Mouse (Mus musculus): ENCODE results near the gene Etnk2. TPM values are rescaled to one million over a fixed set of nuclear protein-coding genes. Genes with fewer than 3 reads are reported as not detected.

Gene Etnk2
- polyA plus RNA-seq, 1 experiment from 2014 or later = 11.3 TPM

- Histone ChIP-seq H3K9ac (no peak overlapping the region), H3K36me3 (replicated peaks) (no peaks in the 10 kb centered on the region), H3K9me3 (replicated peaks) (no peaks in the 10 kb centered on the region), H3K4me1 (replicated peaks) (peaks cover 35% of the 10 kb centered on the region), H3K4me2 (no peak overlapping the region), H3K27me3 (peaks cover 4% of the 10 kb centered on the region; the same call in 1 of the 2 replicates), H3K27ac (replicated peaks) (no peak overlapping the region), H3K4me3 (replicated peaks) (no peak overlapping the region)
- WGBS (ENCODE audit: insufficient replicate concordance) = 51% methylated on average over 4 of the region's 4 CpGs
- no peak for ATAC-seq (ENCODE audit: insufficient read depth)
Observed at GRCm38 (mm10) chr1:133370352-133370751, 7.0 kb downstream of the Etnk2 start.

GRCm38 (mm10) chr1:133371431-133371830 lies 8.1 kb downstream of the Etnk2 start:
- WGBS (ENCODE audit: insufficient replicate concordance) = 59% methylated on average over 6 of the region's 6 CpGs
- Histone ChIP-seq H3K27ac (replicated peaks) (peak overlapping the region; percentile 63), H3K9ac (no peak overlapping the region), H3K4me1 (replicated peaks) (peaks cover 41% of the 10 kb centered on the region), H3K27me3 (no peaks in the 10 kb centered on the region), H3K4me2 (no peak overlapping the region), H3K36me3 (replicated peaks) (no peaks in the 10 kb centered on the region), H3K4me3 (replicated peaks) (no peak overlapping the region), H3K9me3 (replicated peaks) (no peaks in the 10 kb centered on the region)
- no peak for ATAC-seq (ENCODE audit: insufficient read depth)

GRCm38 (mm10) chr1:133372113-133372512 lies 8.7 kb downstream of the Etnk2 start:
- Histone ChIP-seq H3K4me1 (replicated peaks) (peaks cover 38% of the 10 kb centered on the region), H3K9ac (no peak overlapping the region), H3K4me2 (no peak overlapping the region), H3K36me3 (replicated peaks) (no peaks in the 10 kb centered on the region), H3K9me3 (replicated peaks) (no peaks in the 10 kb centered on the region), H3K4me3 (replicated peaks) (no peak overlapping the region), H3K27ac (replicated peaks) (peak overlapping the region; percentile 67), H3K27me3 (no peaks in the 10 kb centered on the region)
- 29% methylated on average over 8 of the region's 8 CpGs for WGBS (ENCODE audit: insufficient replicate concordance)
- peak; percentile 64 for ATAC-seq (ENCODE audit: insufficient read depth)

GRCm38 (mm10) chr1:133375696-133376346 lies 12.4 kb downstream of the Etnk2 start:
- H3K4me1 ChIP-seq (replicated peaks) = peaks cover 29% of the 10 kb centered on the region
- 42% methylated on average over 10 of the region's 10 CpGs for WGBS (ENCODE audit: insufficient replicate concordance)
- 0 out of 2 replicates have a peak overlapping the region, but pooled peaks have one; percentile 24 for H3K27ac ChIP-seq (replicated peaks)
- no peak overlapping the region for H3K4me2 ChIP-seq
- peak; percentile 49 for ATAC-seq (ENCODE audit: insufficient read depth)
- no peaks in the 10 kb centered on the region for H3K27me3 ChIP-seq
- no peaks in the 10 kb centered on the region for H3K9me3 ChIP-seq (replicated peaks)
- no peak overlapping the region for H3K4me3 ChIP-seq (replicated peaks)
- no peaks in the 10 kb centered on the region for H3K36me3 ChIP-seq (replicated peaks)
- H3K9ac ChIP-seq = no peak overlapping the region

GRCm38 (mm10) chr1:133377547-133377946 lies 14.2 kb downstream of the Etnk2 start:
- Histone ChIP-seq H3K27me3 (no peaks in the 10 kb centered on the region), H3K4me3 (replicated peaks) (no peak overlapping the region), H3K4me1 (replicated peaks) (peaks cover 19% of the 10 kb centered on the region; the same call in 1 of the 2 replicates), H3K4me2 (no peak overlapping the region), H3K9me3 (replicated peaks) (no peaks in the 10 kb centered on the region), H3K9ac (no peak overlapping the region), H3K27ac (replicated peaks) (no peak overlapping the region), H3K36me3 (replicated peaks) (no peaks in the 10 kb centered on the region)
- no peak for ATAC-seq (ENCODE audit: insufficient read depth)
- WGBS (ENCODE audit: insufficient replicate concordance) = 70% methylated on average over 5 of the region's 5 CpGs

- no peaks in the 10 kb centered on the region for H3K9me3 ChIP-seq (replicated peaks)
- H3K9ac ChIP-seq = no peak overlapping the region
- no peaks in the 10 kb centered on the region for H3K27me3 ChIP-seq
- no peak overlapping the region for H3K4me2 ChIP-seq
- no peak overlapping the region for H3K4me3 ChIP-seq (replicated peaks)
- no peak overlapping the region for H3K27ac ChIP-seq (replicated peaks)
- 52% methylated on average over 10 of the region's 10 CpGs for WGBS (ENCODE audit: insufficient replicate concordance)
- no peak for ATAC-seq (ENCODE audit: insufficient read depth)
- H3K36me3 ChIP-seq (replicated peaks) = no peaks in the 10 kb centered on the region
- peaks cover 18% of the 10 kb centered on the region; the same call in 1 of the 2 replicates for H3K4me1 ChIP-seq (replicated peaks)
Observed at GRCm38 (mm10) chr1:133379254-133379985, 16.0 kb downstream of the Etnk2 start.

GRCm38 (mm10) chr1:133379986-133380320 lies 16.6 kb downstream of the Etnk2 start:
- Histone ChIP-seq H3K4me2 (no peak overlapping the region), H3K36me3 (replicated peaks) (no peaks in the 10 kb centered on the region), H3K4me1 (replicated peaks) (peaks cover 18% of the 10 kb centered on the region; the same call in 1 of the 2 replicates), H3K4me3 (replicated peaks) (no peak overlapping the region), H3K27me3 (no peaks in the 10 kb centered on the region), H3K9ac (no peak overlapping the region), H3K9me3 (replicated peaks) (no peaks in the 10 kb centered on the region), H3K27ac (replicated peaks) (no peak overlapping the region)
- WGBS (ENCODE audit: insufficient replicate concordance) = 68% methylated on average over 3 of the region's 3 CpGs
- ATAC-seq (ENCODE audit: insufficient read depth) = no peak

GRCm38 (mm10) chr1:133380347-133381065 lies 17.1 kb downstream of the Etnk2 start:
- Histone ChIP-seq H3K9me3 (replicated peaks) (no peaks in the 10 kb centered on the region), H3K27me3 (no peaks in the 10 kb centered on the region), H3K9ac (no peak overlapping the region), H3K36me3 (replicated peaks) (no peaks in the 10 kb centered on the region), H3K4me3 (replicated peaks) (no peak overlapping the region), H3K4me1 (replicated peaks) (peaks cover 17% of the 10 kb centered on the region; the same call in 1 of the 2 replicates), H3K4me2 (no peak overlapping the region), H3K27ac (replicated peaks) (no peak overlapping the region)
- ATAC-seq (ENCODE audit: insufficient read depth) = no peak
- WGBS (ENCODE audit: insufficient replicate concordance) = 56% methylated on average over 14 of the region's 14 CpGs

GRCm38 (mm10) chr1:133382008-133382407 lies 18.6 kb downstream of the Etnk2 start:
- H3K4me2 ChIP-seq = no peak overlapping the region
- H3K27ac ChIP-seq (replicated peaks) = no peak overlapping the region
- no peaks in the 10 kb centered on the region for H3K9me3 ChIP-seq (replicated peaks)
- no peak for ATAC-seq (ENCODE audit: insufficient read depth)
- no peaks in the 10 kb centered on the region for H3K36me3 ChIP-seq (replicated peaks)
- no peaks in the 10 kb centered on the region for H3K27me3 ChIP-seq
- no peak overlapping the region for H3K9ac ChIP-seq
- H3K4me3 ChIP-seq (replicated peaks) = no peak overlapping the region
- WGBS (ENCODE audit: insufficient replicate concordance) = 14% methylated on average over 9 of the region's 9 CpGs
- H3K4me1 ChIP-seq (replicated peaks) = peaks cover 14% of the 10 kb centered on the region; the same call in 1 of the 2 replicates

- H3K27me3 ChIP-seq = no peaks in the 10 kb centered on the region
- no peaks in the 10 kb centered on the region for H3K9me3 ChIP-seq (replicated peaks)
- WGBS (ENCODE audit: insufficient replicate concordance) = 58% methylated on average over 12 of the region's 12 CpGs
- H3K27ac ChIP-seq (replicated peaks) = no peak overlapping the region
- no peak overlapping the region for H3K9ac ChIP-seq
- ATAC-seq (ENCODE audit: insufficient read depth) = no peak
- H3K36me3 ChIP-seq (replicated peaks) = no peaks in the 10 kb centered on the region
- H3K4me1 ChIP-seq (replicated peaks) = peaks cover 14% of the 10 kb centered on the region; the same call in 1 of the 2 replicates
- H3K4me3 ChIP-seq (replicated peaks) = no peak overlapping the region
- H3K4me2 ChIP-seq = no peak overlapping the region
Observed at GRCm38 (mm10) chr1:133382552-133383155, 19.3 kb downstream of the Etnk2 start.

Measured in liver, embryonic 15.5 days (tissue).